Mouse (Mus musculus) heart, adult 2 months (tissue): ENCODE measurements at regions not wholly inside any gene's neighbourhood (a gene's known extent, or its start where the extent isn't known, plus 50 kb on each side); places are given as distances from the start of the nearest gene placed in this dataset.

Experiments
- DNase-seq, 2 experiments: peaks; one replicate each; pipeline ENCODE4 v3.0.0; 2021
- H3K27ac ChIP-seq: fragments of 200-600 bp; 2 replicates; pipeline ENCODE4 v1.8.1; 2022
- H3K27me3 ChIP-seq: fragments of 200-500 bp; 2 replicates; pipeline ENCODE4 v1.6.1; 2012; ENCODE audit warnings: mild to moderate bottlenecking, low read length, inconsistent platforms, mixed read lengths; ENCODE audit not compliant: control insufficient read depth, insufficient read depth
- H3K36me3 ChIP-seq: fragments of 200-500 bp; 2 replicates; pipeline ENCODE4 v1.6.1; 2012; ENCODE audit warnings: low read length, inconsistent platforms; ENCODE audit not compliant: control insufficient read depth, insufficient read depth
- H3K4me1 ChIP-seq: fragments of 200-500 bp; 2 replicates; pipeline ENCODE4 v1.6.1; 2011; ENCODE audit warnings: low read length; ENCODE audit not compliant: control insufficient read depth, insufficient read depth
- H3K4me3 ChIP-seq: fragments of 200-600 bp; 2 replicates; pipeline ENCODE4 v1.8.1; 2022
- H3K79me2 ChIP-seq: fragments of 200-500 bp; replicated peaks from 2 replicates; pipeline ENCODE4 v1.6.1; 2012; ENCODE audit warnings: mild to moderate bottlenecking, inconsistent platforms, low read length, moderate library complexity, mixed read lengths; ENCODE audit not compliant: control insufficient read depth, insufficient read depth
- H3K9ac ChIP-seq: fragments of 200-500 bp; 2 replicates; pipeline ENCODE4 v1.6.1; 2012; ENCODE audit warnings: low read depth, mild to moderate bottlenecking, control low read depth, inconsistent platforms, low read length, mixed read lengths
- CTCF ChIP-seq: fragments of 200-600 bp; IDR thresholded peaks from 2 replicates; pipeline ENCODE4 v1.8.1; 2022; ENCODE audit warnings: antibody characterized with exemption, mild to moderate bottlenecking, moderate library complexity
- EP300 ChIP-seq: fragments of 200-500 bp; IDR thresholded peaks from 2 replicates; pipeline ENCODE4 v1.6.1; 2011; ENCODE audit warnings: low read depth, low read length, control low read depth; ENCODE audit not compliant: insufficient read depth
- POLR2A ChIP-seq: fragments of 200-500 bp; IDR thresholded peaks from 2 replicates; pipeline ENCODE4 v1.6.1; 2011; ENCODE audit warnings: mild to moderate bottlenecking, low read depth, low read length, control low read depth; ENCODE audit not compliant: insufficient read depth
- WGBS: fragments of 180-500 bp; shearing (Covaris S2); methylation state at CpG from one replicate; pipeline ENCODE4 v1.1.7; 2018; 5-methylcytosine and 5-hydroxymethylcytosine counted together
- intact Hi-C: fragments of 180-260 bp; cut with DNase I; formaldehyde crosslinking; loops from one replicate; pipeline ENCODE4 v1.15.1; 2025

DNA sequence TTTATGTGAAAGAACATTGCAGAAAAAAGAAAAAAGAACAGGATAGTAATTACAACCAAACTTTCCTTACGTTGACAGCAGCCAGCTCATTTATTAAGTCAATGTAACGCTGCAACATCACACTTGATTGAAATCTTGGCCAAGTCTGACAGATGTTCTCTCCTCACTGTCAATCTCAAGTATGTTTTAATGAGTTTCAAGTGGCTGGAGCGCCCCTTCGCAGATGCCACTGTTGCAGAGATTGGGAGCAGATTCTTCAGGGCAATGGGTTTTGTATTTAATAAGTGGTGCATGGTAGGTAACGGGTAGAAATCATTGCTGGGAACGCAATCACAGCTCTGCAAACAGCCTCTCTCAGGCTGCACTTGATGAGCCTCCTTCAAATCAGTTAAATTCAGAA, 470.8 kb downstream of the D3Ertd751e start:
- intact Hi-C loops = no loop called here
- no peak overlapping the region for H3K27ac ChIP-seq

DNA sequence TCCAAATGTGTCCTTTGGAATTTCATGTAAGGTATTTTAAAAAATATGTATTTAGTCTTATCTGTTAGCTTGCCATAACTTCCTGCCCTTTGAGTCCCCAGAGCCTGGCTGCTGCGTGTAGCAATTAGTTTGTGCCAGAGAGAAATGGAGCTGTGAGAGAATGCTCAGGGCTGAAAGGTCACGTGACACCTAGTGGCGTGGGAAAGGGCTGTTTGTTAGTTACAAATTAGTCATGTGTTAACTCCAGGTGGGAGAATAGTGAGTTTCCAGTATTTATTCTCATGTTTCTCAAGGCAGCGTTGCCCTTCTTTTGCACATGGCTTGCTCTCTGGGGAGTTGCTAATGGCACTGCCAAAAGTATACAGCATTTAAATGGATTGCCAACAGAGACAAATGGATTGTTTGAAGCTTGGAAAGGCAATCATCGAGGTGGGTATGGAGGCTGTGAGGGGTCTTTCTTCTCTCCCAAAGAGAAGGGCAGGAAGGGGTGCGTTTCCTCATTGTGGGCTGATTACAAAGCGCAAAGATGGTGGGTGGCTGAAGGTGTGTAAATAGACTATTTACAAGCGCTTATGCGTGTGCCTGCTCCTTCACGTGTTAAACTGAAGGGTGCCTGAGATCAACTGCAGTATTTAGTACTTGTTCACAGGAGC, 472.3 kb downstream of the D3Ertd751e start:
- no peaks in the 10 kb centered on the region for H3K4me1 ChIP-seq

More for the DNA sequence above, 470.8 kb downstream of the D3Ertd751e start:
- TF ChIP-seq POLR2A = no peak
- no peak for TF ChIP-seq CTCF
- no peak for TF ChIP-seq EP300
- Histone ChIP-seq H3K9ac (no peak overlapping the region), H3K79me2 (no peaks in the 10 kb centered on the region), H3K27me3 (no peaks in the 10 kb centered on the region), H3K4me1 (no peaks in the 10 kb centered on the region), H3K36me3 (no peaks in the 10 kb centered on the region), H3K4me3 (no peak overlapping the region)
- DNase-seq = no peak
- WGBS = 70% methylated on average over 6 of the region's 6 CpGs

DNA sequence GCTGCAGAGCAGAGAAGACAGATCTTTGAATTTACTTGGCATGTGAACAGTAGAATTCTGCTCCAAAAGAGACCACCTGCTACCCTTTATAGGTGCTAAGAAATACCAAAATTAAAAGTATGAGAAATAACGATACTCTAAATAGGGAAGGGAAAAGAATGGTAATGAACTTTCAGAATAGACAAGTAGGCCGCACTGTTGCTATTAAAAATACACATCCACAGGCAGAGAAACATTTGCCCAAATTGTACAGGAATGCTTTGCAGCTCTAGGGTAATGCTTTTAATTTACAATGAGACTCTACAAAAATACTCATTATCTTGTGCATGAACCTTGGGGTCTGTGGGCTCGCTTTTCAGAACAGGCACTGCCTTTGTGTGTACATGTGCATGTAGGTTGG, 476.3 kb downstream of the D3Ertd751e start:
- Histone ChIP-seq H3K36me3 (no peaks in the 10 kb centered on the region), H3K4me3 (no peak overlapping the region), H3K79me2 (no peaks in the 10 kb centered on the region), H3K27me3 (no peaks in the 10 kb centered on the region), H3K27ac (no peak overlapping the region), H3K4me1 (no peaks in the 10 kb centered on the region), H3K9ac (no peak overlapping the region)
- no peak for DNase-seq
- WGBS = 78% methylated on average over 3 of the region's 3 CpGs
- intact Hi-C loops = no loop called here
- TF ChIP-seq CTCF = no peak
- TF ChIP-seq POLR2A = no peak
- no peak for TF ChIP-seq EP300

More for the DNA sequence above, 472.3 kb downstream of the D3Ertd751e start:
- Histone ChIP-seq H3K36me3 (no peaks in the 10 kb centered on the region), H3K4me3 (no peak overlapping the region), H3K27ac (no peak overlapping the region), H3K27me3 (no peaks in the 10 kb centered on the region), H3K9ac (no peak overlapping the region), H3K79me2 (no peaks in the 10 kb centered on the region)
- TF ChIP-seq CTCF (no peak), EP300 (no peak), POLR2A (no peak)
- intact Hi-C loops = no loop called here
- DNase-seq = no peak
- 58% methylated on average over 10 of the region's 10 CpGs for WGBS

DNA sequence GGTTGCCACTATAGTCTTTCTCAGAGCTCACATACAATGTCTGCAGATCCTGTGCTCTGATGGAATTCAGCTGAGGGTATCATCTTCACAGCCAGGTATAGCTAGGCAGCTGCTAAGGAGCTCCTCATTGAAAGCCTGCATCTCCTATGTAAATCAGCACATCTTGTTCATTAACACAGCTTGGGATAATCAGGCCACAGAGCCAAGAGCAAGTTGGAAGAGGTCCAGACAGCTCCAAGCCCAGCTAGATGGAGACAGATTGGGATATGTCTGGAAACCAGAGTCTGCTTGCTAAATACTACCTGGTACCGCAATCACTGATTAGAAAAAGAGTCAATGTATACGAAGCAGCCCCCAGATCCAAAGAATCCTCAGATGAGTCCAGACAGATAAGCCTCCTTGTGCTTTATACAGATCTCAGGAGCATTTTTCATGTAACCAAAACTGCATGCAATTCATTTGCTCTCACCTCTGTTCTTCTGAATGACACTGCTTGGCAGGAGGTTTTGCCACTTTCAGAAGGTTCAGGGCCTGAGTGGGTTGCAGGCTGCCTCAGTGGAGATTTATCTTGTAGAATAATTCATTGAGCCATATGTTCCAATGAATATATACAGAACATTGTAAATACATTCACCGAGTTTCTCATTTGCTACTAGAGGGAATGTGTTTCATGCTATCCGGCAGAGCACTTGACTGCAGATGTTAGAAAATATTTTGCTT, 485.4 kb downstream of the D3Ertd751e start:
- Histone ChIP-seq H3K4me1 (no peaks in the 10 kb centered on the region), H3K4me3 (no peak overlapping the region), H3K79me2 (no peaks in the 10 kb centered on the region), H3K27me3 (no peaks in the 10 kb centered on the region), H3K9ac (no peak overlapping the region), H3K27ac (no peak overlapping the region), H3K36me3 (no peaks in the 10 kb centered on the region)
- 86% methylated on average over 4 of the region's 4 CpGs for WGBS
- intact Hi-C loops = no loop called here
- DNase-seq = no peak
- TF ChIP-seq CTCF = no peak
- no peak for TF ChIP-seq POLR2A
- TF ChIP-seq EP300 = no peak

DNA sequence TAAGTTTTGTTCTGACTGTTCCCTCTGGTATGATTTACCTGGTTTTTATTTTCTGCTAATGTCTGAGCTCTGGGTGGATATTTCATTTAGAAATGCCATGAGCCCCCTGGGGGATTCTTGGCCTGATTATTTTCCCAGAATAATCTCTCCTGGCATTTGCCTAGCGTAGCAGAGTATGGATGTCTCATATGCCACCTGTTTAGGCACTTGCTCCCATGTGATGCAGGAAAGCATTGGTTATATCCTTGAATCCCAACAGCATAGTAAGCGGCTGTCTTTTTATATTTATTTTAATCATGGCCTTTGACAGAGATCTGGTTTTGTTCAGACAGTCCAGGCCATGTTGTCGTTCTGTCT, 486.0 kb downstream of the D3Ertd751e start:
- no peak overlapping the region for H3K27ac ChIP-seq
- H3K36me3 ChIP-seq = no peaks in the 10 kb centered on the region
- no peak for TF ChIP-seq CTCF
- TF ChIP-seq EP300 = no peak
- TF ChIP-seq POLR2A = no peak
- no peak overlapping the region for H3K9ac ChIP-seq
- H3K79me2 ChIP-seq = no peaks in the 10 kb centered on the region
- WGBS = 72% methylated on average over 3 of the region's 3 CpGs
- H3K27me3 ChIP-seq = no peaks in the 10 kb centered on the region
- no peaks in the 10 kb centered on the region for H3K4me1 ChIP-seq
- no peak overlapping the region for H3K4me3 ChIP-seq
- no peak for DNase-seq
- intact Hi-C loops = no loop called here

DNA sequence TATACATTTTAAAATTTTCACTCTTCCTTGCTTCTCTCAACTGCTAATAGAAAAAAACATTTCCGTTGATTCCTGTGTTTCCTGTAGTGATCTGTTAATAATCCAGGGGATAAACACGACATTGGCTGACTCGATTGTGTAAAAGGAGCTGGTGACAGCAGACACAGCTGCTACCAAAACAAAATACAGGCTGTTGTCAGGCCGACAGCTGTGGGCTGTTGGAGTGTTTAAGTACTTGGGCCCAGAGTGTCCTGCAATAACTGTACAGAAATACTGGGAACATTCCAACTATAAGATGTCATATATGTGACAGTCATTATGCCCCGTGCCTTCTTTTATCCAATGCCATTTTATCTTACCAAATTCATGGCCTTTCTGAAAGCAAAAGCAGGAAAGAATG, 489.9 kb downstream of the D3Ertd751e start:
- Histone ChIP-seq H3K27me3 (no peaks in the 10 kb centered on the region), H3K36me3 (no peaks in the 10 kb centered on the region), H3K27ac (no peak overlapping the region), H3K4me1 (no peaks in the 10 kb centered on the region), H3K79me2 (no peaks in the 10 kb centered on the region), H3K9ac (no peak overlapping the region), H3K4me3 (no peak overlapping the region)
- TF ChIP-seq POLR2A (no peak), CTCF (no peak), EP300 (no peak)
- WGBS = 65% methylated on average over 5 of the region's 5 CpGs
- intact Hi-C loops = no loop called here
- no peak for DNase-seq
